Mouse (Mus musculus): ENCODE data around the gene Rpl19.

DNA sequence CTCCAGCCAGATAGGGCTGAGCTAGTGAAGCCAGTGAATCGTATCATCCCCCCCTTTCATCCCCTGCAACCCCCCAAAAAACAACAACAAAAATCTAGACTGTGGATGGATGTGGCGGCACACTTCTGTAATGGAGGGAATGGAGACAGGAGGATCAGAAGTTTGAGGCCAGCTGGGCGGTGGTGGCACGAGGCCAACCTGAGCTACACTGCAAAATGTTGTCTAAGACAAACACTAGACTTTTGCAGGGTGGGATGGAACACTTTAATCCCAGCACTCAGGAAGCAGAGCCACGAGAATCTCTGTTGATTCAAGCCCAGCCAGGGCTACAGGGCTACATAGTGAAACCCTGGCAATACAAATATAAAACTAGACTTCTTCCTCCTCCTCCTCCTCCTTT is 17.6 kb downstream of the Rpl19 start:
- TF ChIP-seq CTCF (IDR thresholded peaks at IDR 0.05; ENCODE audit: control insufficient read depth, insufficient read depth, insufficient replicate concordance, low read depth, low read length) (no peak), POLR2A (IDR thresholded peaks at IDR 0.05; ENCODE audit: control insufficient read depth, low read depth, low read length) (no peak)

All from testis, adult 2 months (tissue).